Mouse (Mus musculus): ENCODE results near the gene Cers3. TPM values are rescaled to one million over a fixed set of nuclear protein-coding genes. Genes with fewer than 3 reads are reported as not detected.

The Cers3 gene
- total and polyA plus RNA-seq, 3 experiments = 0.13 to 0.23 (median 0.19) TPM

DNA sequence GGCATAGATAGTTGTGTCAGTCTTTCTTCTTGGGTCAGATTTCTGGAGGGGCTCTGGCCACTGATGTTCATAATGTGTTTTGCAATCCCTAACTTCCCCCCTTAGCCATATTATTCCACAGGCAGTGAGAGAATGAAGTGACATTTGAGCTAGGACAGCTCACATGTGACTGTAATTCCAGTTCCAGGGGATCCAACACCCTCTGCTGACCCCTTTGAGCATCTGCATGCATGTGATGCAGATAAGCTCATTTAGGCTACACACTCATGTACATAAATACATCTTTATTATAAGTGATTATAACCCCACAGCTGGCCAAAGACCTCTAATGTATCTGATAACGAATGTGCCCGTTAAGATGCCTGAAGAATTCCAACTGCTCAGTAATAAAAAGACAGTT, 129.9 kb downstream of the Cers3 start:
- in situ Hi-C loops (cut with MboI; ENCODE audit: low pct_ligation_motif_present, low pct_unique_long_range_greater_than_20kb, low sequenced_read_pairs) = no loop called here
- H3K4me2 ChIP-seq (ENCODE audit: insufficient read depth, low read depth, poor library complexity, severe bottlenecking) = no peak overlapping the region
- no peak overlapping the region for H3K4me3 ChIP-seq (replicated peaks in 1 of 3; ENCODE audit: low read depth in 2 of 3, low read length in 2 of 3, poor library complexity in 1 of 3)
- dilution Hi-C loops (cut with MboI; ENCODE audit: extremely low pct_ligation_motif_present, extremely low pct_unique_long_range_greater_than_20kb, low sequenced_read_pairs) = no loop called here
- peaks cover 68% of the 10 kb centered on the region for H3K27me3 ChIP-seq (replicated peaks)
- no peak overlapping the region for H3K27ac ChIP-seq (ENCODE audit: insufficient read depth, low read depth)
- no peaks in the 10 kb centered on the region for H3K4me1 ChIP-seq (ENCODE audit: control insufficient read depth in 1 of 2, insufficient read depth in 2 of 2)
- H3K9me3 ChIP-seq (replicated peaks; ENCODE audit: low read length) = no peaks in the 10 kb centered on the region
- no peak overlapping the region for H3K9ac ChIP-seq (ENCODE audit: insufficient read depth, low read depth)
- no peak for TF ChIP-seq USF2 (conservative IDR thresholded peaks at IDR 0.05; ENCODE audit: low read depth, low read length)
- 0 out of 4 replicates have a peak, but pooled peaks of 1 of the 2 experiments have one; percentile 5 for TF ChIP-seq CTCF (conservative IDR thresholded peaks at IDR 0.05 in 1 of 2, IDR thresholded peaks at IDR 0.05 in 1 of 2; ENCODE audit: low read depth in 2 of 2, low read length in 2 of 2)
- H3K36me3 ChIP-seq (replicated peaks in 1 of 2; ENCODE audit: control insufficient read depth in 1 of 2, insufficient read depth in 1 of 2, low read length in 1 of 2) = no peaks in the 10 kb centered on the region
- no peak for DNase-seq (ENCODE audit: extremely low read depth)
- no peaks in the 10 kb centered on the region for H3K79me2 ChIP-seq (replicated peaks; ENCODE audit: control insufficient read depth, extremely low read depth, insufficient read depth, poor library complexity, severe bottlenecking)

Other genes starting within 250 kb of the Cers3 start
- 6.5 and 6.6 TPM in 2 replicates for gene Asb7, start 53.9 kb upstream of the Cers3 start, total RNA-seq (2012; rRNA removed)
- gene Asb7, start 53.9 kb upstream of the Cers3 start, total RNA-seq (2014; rRNA removed) = 6.2 and 6.7 TPM in 2 replicates
- gene Asb7, start 53.9 kb upstream of the Cers3 start, polyA plus RNA-seq (2012; ENCODE audit: insufficient read length, low read depth) = 5.5 and 5.6 TPM in 2 replicates
- gene Lins1, start 53.6 kb upstream of the Cers3 start, total RNA-seq (2012; rRNA removed) = 7.8 and 8.3 TPM in 2 replicates
- 9.6 and 9.8 TPM in 2 replicates for gene Lins1, start 53.6 kb upstream of the Cers3 start, total RNA-seq (2014; rRNA removed)
- gene Lins1, start 53.6 kb upstream of the Cers3 start, polyA plus RNA-seq (2012; ENCODE audit: insufficient read length, low read depth) = 12.3 and 15.9 TPM in 2 replicates
- gene Adamts17, start 96.2 kb downstream of the Cers3 start, total RNA-seq (2012; rRNA removed) = not detected in 2 replicates
- not detected in 2 replicates for gene Adamts17, start 96.2 kb downstream of the Cers3 start, total RNA-seq (2014; rRNA removed)
- not detected in 2 replicates for gene Adamts17, start 96.2 kb downstream of the Cers3 start, polyA plus RNA-seq (2012; ENCODE audit: insufficient read length, low read depth)